Comparison of ENCODE assay signal across 22 mouse cellular contexts in the genomic region with DNA sequence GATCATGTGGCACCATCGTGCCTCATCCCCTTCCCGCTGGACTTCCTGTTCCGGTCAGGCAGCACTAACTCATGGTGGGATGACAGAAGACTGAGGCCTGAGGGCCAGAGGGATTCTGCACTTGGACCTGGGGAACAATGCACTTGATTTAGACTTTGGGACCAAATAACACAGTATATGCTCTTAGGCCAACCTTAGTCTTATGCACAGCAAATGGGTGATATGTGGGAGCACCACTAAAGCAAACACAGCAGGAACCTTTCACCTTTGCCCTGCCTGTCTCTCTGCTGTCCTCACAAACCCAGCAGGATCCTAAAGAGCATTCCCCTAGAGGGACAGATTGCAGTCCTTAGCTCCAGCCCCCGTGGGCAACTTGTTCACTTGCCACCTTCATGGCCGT.
"Had no signal": no experiment of that assay in that cellular context is flagged by ENCODE, and none has a peak within 500 bp of the region (broad histone marks: within the 10 kb centered on the region; RNA-seq: fewer than 3 reads in every experiment).

No protein-coding gene starts in this region.

- H3K4me3 ChIP-seq: left cerebral cortex, adult 2 months; megakaryocyte, embryonic 14.5 days; midbrain, embryonic 10.5 days; midbrain, embryonic 13.5 days had no signal

- H3K27ac ChIP-seq: hindbrain, postnatal 0 days; left cerebral cortex, adult 2 months; macrophage; midbrain, embryonic 10.5 days; midbrain, embryonic 13.5 days; stomach, postnatal 0 days had no signal

- ATAC-seq: hindbrain, postnatal 0 days; inflammation-experienced regulatory T-cells, adult 6 months; intestine, embryonic 16.5 days; midbrain, embryonic 13.5 days had no signal

- DNase-seq: kidney, adult 18-20 months; kidney, adult 9 months; kidney, postnatal 14 days; kidney, postnatal 4 days; layer of hippocampus, adult 9-11 months; layer of hippocampus, postnatal 36 days; lung, adult 2 months; lung, postnatal 14 days; right cerebral cortex, postnatal 14 days; right cerebral cortex, postnatal 4 days; thymus, adult 2 months; thymus, postnatal 14 days; thymus, postnatal 4 days had no signal

- H3K9me3 ChIP-seq: megakaryocyte, embryonic 14.5 days; midbrain, embryonic 10.5 days; midbrain, embryonic 13.5 days had no signal

- H3K9ac ChIP-seq: midbrain, embryonic 13.5 days had no signal

- H3K4me2 ChIP-seq: midbrain, embryonic 13.5 days had no signal
